Mouse (Mus musculus) urinary bladder, adult 18-20 months (tissue): ENCODE results near the gene Cdk19.

Source experiments
- DNase-seq, 2 experiments: peaks; one replicate each; pipeline ENCODE4 v3.0.0; 2022; ENCODE audit warnings: low spot score in 2 of 2, mixed read lengths in 2 of 2

Cdk19 gene

DNA sequence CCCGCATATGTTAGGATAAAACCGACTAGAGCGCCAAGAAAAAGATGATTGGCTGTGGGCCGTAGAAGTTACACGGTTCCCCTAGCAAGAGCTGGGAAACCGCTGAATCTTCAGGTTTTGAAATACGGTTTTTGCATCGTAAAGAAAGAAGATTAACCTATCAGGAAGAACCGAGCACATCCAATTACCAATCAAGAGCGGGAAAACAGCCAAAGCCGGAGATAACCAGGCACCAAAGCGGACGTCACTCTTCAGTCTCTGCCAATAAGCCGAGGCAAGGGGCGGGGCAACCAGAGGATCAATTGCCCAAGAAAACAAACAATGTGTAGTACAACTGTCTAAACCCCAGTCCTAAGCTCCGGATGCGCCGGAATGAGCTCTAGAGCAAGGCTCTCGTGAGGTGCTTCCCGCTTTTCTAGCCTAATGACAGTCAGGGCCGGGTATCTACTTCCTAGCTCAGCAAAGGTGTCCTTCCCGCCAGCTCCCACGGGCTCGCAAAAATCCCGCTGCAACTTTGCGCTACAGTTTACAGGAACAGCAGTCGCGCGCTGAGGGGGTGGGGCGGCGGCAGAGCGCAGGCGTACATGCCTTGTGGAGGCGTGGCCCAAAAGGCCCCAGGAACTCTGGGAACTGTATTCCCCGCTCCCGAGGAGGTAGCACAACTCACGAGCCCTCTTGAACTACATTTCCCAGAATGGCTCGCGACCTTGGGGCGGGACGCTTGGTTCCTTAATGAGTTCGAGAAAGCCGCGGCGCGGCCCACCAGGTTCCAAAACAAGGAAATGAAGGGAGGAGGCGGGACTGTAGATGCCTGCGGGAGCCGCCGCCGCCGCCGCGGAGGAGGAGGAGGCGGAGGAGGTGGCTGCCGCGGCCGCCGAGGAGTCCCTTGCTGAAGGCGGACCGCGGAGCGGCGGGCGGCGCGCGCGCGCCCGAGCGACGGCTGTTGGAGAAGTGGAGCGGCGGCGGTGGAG, 9.5 kb downstream of the Cdk19 start:
- peak; percentile 95 to 98 for DNase-seq

GRCm38 (mm10) chr10:40349631-40350177, 10.3 kb downstream of the Cdk19 start:
- peak in 1 of 2 experiments; percentile 47 for DNase-seq

DNA sequence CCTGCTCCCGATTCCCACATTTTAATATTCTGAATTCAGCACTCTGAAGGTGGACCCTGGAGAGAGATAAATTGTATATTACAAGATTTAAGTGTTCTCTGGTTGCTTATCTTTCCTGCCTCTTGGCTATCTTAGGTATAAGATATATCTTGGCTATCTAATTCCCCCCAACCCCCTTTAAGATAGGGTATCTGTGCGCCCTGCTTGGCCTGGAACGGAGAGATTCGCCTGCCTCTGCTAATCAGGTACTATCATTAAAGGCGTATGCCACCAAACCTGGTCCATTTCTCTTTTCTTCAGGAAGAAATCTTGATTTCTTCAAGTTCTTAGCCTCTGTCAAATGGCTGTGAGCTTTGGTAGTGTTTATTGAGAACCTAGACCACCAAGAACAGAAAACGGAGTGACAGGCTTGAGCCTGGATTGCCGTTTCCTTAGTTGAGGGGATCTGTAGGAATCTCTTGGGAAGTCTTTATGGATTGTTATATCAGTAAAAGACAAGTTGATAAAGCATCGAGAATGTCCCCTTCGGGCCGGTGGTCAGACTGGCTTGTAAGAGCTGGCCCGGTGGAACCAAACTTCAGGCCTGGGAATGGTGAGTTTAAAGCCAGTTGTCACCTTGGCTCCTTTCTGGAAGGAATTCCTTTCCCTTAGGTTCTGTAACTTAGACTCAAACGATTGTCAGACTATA, 11.0 kb downstream of the Cdk19 start:
- no peak for DNase-seq

DNA sequence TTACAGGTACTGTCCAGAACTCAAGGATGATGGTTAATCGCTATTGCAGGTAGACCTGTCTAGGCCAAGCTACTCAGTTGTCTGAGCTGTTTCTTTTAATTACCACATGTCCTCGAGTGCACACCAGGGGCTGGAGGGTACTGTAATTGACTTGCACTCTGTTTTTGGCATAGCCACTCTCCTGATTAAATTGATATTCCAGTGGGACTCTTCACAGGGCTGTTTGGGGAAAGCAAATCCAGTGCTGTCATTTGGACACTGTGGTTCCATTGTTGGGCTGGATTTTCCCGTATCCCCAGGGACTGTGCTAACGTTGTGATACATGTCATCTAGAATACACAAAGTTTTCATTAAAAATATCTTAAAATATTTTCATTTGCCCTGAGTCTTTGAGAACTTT, 11.8 kb downstream of the Cdk19 start:
- DNase-seq, result no peak

DNA sequence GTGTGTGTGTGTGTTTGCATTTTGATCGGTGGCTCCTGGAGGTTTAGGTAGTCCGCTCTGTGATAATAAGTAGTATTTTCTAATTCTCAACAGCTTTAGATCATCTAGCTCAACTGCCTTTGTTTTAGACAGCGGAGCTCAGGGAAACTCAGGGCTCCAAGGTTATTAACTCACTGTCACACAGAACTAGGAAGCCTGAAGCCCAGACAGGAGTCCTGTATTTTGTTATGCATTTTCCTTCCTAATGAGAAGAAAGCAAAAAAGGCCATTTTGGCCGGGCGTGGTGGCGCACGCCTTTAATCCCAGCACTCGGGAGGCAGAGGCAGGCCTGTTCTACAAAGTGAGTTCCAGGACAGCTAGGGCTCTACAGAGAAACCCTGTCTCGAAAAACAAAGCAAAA, 14.7 kb downstream of the Cdk19 start:
- DNase-seq, result no peak

DNA sequence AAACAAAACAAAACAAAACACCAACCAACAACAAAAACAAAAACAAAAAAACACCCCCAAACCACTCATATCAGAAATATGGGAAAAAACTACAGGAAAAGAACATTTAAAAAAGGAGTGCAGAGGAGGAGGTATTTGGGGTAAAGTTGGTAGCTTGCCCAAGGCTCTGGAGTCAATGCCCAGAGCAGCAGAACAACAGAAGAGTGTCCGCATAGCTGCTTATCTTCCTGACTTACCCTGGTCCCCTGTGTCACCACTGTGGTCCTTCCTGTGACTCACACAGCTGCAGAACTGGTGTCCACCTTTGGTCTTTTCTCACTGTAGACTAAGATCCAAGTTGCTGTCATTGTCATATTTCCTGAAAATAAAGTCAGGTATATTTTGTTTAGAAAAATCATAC, 15.2 kb downstream of the Cdk19 start:
- no peak for DNase-seq

DNA sequence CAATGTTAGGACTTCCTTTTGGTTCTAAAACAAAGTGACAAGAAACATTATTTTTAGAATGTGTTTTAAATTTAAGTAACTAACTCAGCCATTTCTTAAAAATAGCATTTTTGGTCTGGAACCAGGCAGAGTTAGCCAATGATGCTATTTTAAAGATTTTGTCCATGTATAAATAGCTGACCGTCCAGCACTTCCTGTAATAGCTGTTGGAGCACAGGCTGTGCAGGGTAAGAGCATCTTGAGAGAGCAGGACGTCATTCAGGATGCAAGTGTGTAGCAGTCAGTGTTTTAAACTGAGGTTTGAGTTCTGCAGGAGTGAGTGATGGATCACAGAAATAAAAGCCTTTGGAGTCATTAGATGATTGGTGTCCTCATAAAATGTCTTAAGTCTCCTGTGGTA, 18.8 kb downstream of the Cdk19 start:
- no peak for DNase-seq

GRCm38 (mm10) chr10:40359131-40359530, 19.8 kb downstream of the Cdk19 start:
- DNase-seq, result no peak

DNA sequence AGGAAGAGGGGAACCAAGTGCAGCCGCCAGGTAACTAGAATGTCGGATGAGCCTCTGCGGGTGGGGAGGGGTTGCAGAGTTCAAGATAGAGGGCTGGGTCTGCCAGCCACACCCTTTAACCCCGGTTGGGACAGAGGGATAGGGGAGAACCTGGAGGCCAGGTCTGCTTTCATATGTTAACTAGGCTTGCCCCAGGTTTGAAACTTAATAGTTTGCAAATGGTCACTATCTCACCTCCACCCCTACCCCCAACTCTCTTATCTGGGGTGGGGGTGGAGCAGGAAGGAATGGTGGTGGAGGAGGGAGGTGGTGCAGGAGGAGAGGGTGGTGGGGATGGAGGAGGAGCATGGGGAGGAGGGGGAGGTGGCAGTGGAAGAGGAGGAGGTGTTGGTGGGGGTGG, 23.6 kb downstream of the Cdk19 start:
- DNase-seq, result no peak

DNA sequence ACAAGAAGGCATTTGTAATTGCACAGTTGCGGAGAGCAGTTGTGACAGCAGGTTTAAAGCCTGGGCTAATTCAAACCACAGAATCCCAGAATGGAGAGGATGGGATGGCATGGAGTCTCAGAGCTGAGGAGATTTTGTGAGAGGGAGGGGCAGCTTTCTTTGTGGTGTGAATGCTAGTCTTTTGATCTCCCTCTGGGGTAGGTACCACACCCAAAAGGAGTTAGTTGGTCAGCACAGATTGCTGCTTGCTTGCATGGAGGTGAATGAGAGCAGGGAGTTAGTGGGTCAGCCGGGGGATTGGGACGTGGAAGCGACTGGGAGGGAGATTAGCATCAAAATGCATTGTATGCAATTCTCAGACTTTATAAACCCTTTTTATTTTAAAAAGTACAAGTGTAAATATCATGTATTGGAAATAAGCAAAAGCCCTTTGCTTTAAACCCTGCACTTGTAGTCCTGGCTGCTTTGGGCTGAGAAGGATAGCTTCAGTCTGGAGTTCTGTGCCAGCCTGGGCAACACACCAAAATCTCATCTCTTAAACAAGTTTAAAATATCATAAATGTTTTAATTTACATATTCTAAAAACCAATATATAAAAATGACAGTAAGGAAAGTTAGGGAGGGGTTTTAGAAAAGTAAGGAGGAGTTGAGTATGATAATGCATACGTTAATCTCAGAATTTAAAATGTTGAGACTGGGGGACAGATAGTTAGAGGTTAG, 25.4 kb downstream of the Cdk19 start:
- DNase-seq, result no peak

DNA sequence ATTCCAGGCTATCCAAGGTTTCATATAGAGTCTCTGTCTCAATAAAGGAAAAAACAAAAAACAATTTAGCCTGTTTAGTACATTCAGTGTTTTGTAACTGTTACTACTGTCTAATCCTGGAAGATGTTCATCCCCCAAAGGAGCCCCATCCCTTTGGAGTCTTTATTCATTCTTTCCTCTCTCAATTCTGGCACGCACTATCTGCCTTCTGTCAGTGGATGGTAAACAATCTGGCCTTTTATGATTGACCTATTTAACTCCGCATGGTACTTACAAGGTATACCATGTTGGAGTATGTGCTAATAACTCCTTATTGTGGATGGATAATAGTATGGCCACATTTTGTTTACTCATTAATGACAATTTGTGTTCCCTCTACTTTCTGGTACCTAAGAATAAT, 26.6 kb downstream of the Cdk19 start:
- DNase-seq, result no peak

GRCm38 (mm10) chr10:40368516-40368915, 29.2 kb downstream of the Cdk19 start:
- no peak for DNase-seq

- DNase-seq, result no peak
These were observed 30.8 kb downstream of the Cdk19 start for GRCm38 (mm10) chr10:40370156-40370555.

DNA sequence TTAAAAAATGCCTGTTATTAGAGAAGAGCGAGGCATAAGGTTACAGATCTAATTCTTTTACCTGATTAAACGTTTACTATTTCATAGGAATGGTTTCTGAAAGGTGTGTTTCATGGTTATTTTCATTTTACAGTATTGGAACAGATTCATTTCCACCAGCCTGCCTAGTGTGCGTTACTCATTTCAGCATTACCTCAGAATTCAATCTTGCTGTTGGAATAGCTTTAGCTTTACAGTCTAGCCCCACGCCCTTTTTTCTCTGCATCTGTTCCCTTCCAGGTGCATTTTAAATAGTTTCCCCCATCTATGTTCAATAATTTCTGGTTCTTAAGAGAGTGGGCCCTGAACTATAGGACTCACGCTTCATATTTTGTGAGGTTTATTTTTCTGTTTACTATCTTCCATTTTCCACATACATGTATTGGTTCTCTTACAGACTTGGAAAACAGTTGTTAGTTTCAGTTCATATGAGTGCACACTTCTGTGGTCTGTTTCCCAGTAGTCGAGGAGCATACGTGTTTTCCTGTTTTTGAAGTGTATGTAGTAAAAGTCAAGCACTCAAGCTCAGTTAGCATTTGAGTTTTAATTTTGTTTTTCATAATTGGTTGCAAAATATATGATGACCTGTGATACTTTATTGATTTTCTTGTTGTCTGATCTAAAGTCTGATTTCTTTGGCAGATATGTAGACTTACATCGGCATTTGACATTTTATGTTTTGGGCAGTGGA, 32.0 kb downstream of the Cdk19 start:
- DNase-seq, result no peak

DNA sequence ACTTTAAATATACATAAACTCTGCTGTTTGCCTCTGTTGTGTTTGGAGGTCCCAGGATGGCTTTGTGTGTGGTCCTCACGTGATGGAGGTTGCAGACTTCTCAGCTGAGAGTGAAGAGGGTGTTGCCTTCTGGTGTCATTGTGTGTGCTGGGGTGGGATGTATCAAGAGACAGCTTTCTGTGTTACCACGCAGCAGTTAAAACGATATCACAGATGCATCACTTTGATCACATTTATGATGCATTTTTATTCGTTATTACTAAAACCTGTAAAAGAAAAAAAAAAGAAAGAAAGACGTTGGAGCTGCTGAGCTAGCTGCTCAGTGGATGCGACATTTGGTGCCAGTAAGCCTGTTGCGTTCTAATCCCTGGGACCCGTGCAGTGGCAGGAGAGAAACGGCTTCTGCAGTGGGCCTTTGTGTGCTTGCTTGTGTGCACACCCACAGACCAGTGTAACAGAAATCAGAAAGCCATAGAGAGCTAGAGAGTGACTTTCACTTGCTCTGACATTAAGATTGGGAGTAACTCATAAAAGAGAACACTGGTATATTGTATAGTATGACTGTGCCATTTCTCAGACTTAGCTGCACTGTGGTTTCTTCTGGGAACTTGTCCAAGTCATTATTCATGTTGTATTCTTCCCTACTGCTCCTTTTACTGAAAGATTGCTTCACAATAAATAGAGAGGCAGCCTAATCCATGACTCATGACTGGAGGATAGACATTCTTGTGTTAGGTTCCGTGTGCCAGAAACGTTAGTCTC, 32.7 kb downstream of the Cdk19 start:
- peak in 1 of 2 experiments; percentile 22 for DNase-seq

DNA sequence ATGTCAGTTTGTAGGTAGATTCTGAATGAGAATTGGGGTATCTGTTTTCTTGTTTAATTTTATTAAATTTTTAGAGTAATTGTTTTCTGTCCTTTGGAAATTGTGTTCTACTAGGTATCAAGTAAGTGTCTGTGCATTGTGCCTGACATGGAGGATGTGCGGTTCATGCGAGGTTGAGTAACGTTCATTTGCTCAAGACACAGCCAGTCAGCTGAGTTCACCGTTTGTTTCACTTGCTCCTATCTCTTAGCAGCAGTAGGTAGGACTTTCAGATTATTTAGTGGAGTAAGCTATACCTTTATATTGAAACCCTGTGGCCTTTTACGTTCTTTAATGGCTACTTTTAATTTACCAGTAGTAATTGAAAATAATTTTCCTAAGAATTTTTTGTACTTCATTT, 34.4 kb downstream of the Cdk19 start:
- DNase-seq, result no peak

GRCm38 (mm10) chr10:40374828-40375227, 35.5 kb downstream of the Cdk19 start:
- DNase-seq, result no peak

GRCm38 (mm10) chr10:40376286-40376685, 36.9 kb downstream of the Cdk19 start:
- DNase-seq, result no peak

- no peak for DNase-seq
These were observed 38.9 kb downstream of the Cdk19 start for GRCm38 (mm10) chr10:40378284-40378683.

GRCm38 (mm10) chr10:40379682-40380081, 40.3 kb downstream of the Cdk19 start:
- peak in 1 of 2 experiments; percentile 33 for DNase-seq

DNA sequence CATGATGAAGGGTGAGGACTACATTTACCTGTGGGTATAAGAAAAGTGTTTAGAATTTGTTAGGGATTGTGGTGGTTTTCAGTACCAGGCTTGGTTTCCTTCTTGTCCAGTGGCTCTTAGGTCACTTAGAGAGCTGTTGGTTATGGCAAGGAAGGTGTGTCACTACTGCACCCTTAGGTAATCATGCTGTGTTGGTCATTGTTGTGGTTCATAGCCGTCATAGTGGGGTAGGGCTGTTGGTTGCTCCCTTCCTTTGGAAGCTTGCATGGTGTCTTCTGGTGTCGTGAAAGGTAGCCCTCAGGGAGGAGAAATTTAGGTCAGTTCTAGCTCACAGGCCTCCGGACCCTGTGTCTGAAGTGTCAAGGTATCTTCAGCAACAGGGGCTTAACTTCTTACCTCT, 46.0 kb downstream of the Cdk19 start:
- DNase-seq, result no peak
